Mouse (Mus musculus) cerebellum, adult 2 months (tissue): ENCODE data around the gene Gmds.

Experiments used
- CTCF ChIP-seq: fragments of 200-500 bp; IDR thresholded peaks from 2 replicates; pipeline ENCODE4 v1.5.1; 2011; ENCODE audit warnings: low read depth, mild to moderate bottlenecking, control low read depth, low read length, moderate library complexity, borderline replicate concordance; ENCODE audit not compliant: insufficient read depth
- POLR2A ChIP-seq: fragments of 200-500 bp; IDR thresholded peaks from 2 replicates; pipeline ENCODE4 v1.6.1; 2011; ENCODE audit warnings: low read length, control low read depth, borderline replicate concordance; ENCODE audit not compliant: insufficient read depth

DNA sequence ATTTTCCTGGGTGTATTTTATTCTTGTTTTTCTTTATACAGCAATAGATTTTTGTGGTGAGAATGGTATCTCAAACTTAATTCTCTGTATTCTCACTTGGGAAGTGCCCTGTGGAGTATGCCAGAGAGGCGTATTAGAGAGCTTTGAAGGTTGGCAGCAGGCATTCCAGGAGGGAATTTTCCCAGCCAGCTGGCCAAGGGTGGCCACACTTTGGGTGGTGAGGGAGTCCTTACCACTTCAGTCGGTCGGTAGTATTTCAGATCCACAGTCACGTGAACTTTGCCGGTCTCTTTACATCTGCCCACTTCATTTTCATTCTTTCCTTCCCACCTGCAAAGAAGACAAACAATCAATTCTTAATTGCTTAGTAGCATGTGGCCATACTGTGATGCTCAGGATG, 421.2 kb downstream of the Gmds start:
- no peak for TF ChIP-seq CTCF
- no peak for TF ChIP-seq POLR2A
